Mouse (Mus musculus): ENCODE measurements around the gene Dock8. TPM values are rescaled to one million over a fixed set of nuclear protein-coding genes. Genes with fewer than 3 reads are reported as not detected.

The Dock8 gene
- polyA plus RNA-seq, 1 experiment: 8.2 TPM

- Histone ChIP-seq H3K79me3 (ENCODE audit: low read depth) (peaks cover 2% of the 10 kb centered on the region), H3K79me2 (ENCODE audit: control insufficient read depth, insufficient read depth) (peaks cover 18% of the 10 kb centered on the region), H3ac (ENCODE audit: control insufficient read depth, insufficient read length, low read depth) (no peak overlapping the region), H3K36me3 (ENCODE audit: control insufficient read depth, insufficient read depth) (peaks cover 33% of the 10 kb centered on the region), H3K27me3 (ENCODE audit: control insufficient read depth, insufficient read depth, insufficient read length) (no peaks in the 10 kb centered on the region), H3K4me3 (ENCODE audit: insufficient read depth, poor library complexity, severe bottlenecking) (no peak overlapping the region)
- TF ChIP-seq FOSL1 (IDR thresholded peaks at IDR 0.05; ENCODE audit: insufficient read depth, low read length, poor library complexity, severe bottlenecking): no peak
- no peak for TF ChIP-seq CEBPB (IDR thresholded peaks at IDR 0.05; ENCODE audit: low read depth)
- no peak for TF ChIP-seq MYOD1 (IDR thresholded peaks at IDR 0.05; ENCODE audit: control insufficient read depth, insufficient read length, low read depth)
- TF ChIP-seq CTCF (IDR thresholded peaks at IDR 0.05; ENCODE audit: control insufficient read depth, insufficient read depth, insufficient read length): no peak
These were observed 55.7 kb downstream of the Dock8 start for GRCm38 (mm10) chr19:25055025-25055424.

GRCm38 (mm10) chr19:25055559-25055958, 56.2 kb downstream of the Dock8 start:
- peaks cover 20% of the 10 kb centered on the region for H3K79me2 ChIP-seq (ENCODE audit: control insufficient read depth, insufficient read depth)
- H3ac ChIP-seq (ENCODE audit: control insufficient read depth, insufficient read length, low read depth): no peak overlapping the region
- peaks cover 33% of the 10 kb centered on the region for H3K36me3 ChIP-seq (ENCODE audit: control insufficient read depth, insufficient read depth)
- no peak for TF ChIP-seq MAX (IDR thresholded peaks at IDR 0.05)
- TF ChIP-seq FOSL1 (IDR thresholded peaks at IDR 0.05; ENCODE audit: insufficient read depth, low read length, poor library complexity, severe bottlenecking): no peak
- TF ChIP-seq MYOD1 (IDR thresholded peaks at IDR 0.05; ENCODE audit: control insufficient read depth, insufficient read length, low read depth): no peak
- H3K4me3 ChIP-seq (ENCODE audit: insufficient read depth, poor library complexity, severe bottlenecking): no peak overlapping the region
- no peaks in the 10 kb centered on the region for H3K27me3 ChIP-seq (ENCODE audit: control insufficient read depth, insufficient read depth, insufficient read length)
- H3K79me3 ChIP-seq (ENCODE audit: low read depth): peaks cover 2% of the 10 kb centered on the region

GRCm38 (mm10) chr19:25056224-25056623, 56.9 kb downstream of the Dock8 start:
- Histone ChIP-seq H3ac (ENCODE audit: control insufficient read depth, insufficient read length, low read depth) (no peak overlapping the region), H3K27me3 (ENCODE audit: control insufficient read depth, insufficient read depth, insufficient read length) (no peaks in the 10 kb centered on the region), H3K36me3 (ENCODE audit: control insufficient read depth, insufficient read depth) (peaks cover 32% of the 10 kb centered on the region), H3K4me3 (ENCODE audit: insufficient read depth, poor library complexity, severe bottlenecking) (no peak overlapping the region), H3K79me3 (ENCODE audit: low read depth) (peaks cover 2% of the 10 kb centered on the region), H3K79me2 (ENCODE audit: control insufficient read depth, insufficient read depth) (peaks cover 13% of the 10 kb centered on the region)
- TF ChIP-seq MAX (IDR thresholded peaks at IDR 0.05): no peak
- no peak for TF ChIP-seq CEBPB (IDR thresholded peaks at IDR 0.05; ENCODE audit: low read depth)
- TF ChIP-seq FOSL1 (IDR thresholded peaks at IDR 0.05; ENCODE audit: insufficient read depth, low read length, poor library complexity, severe bottlenecking): no peak
- no peak for TF ChIP-seq CTCF (IDR thresholded peaks at IDR 0.05; ENCODE audit: control insufficient read depth, insufficient read depth, insufficient read length)
- TF ChIP-seq MYOG (IDR thresholded peaks at IDR 0.05; ENCODE audit: control insufficient read depth, extremely low read depth, insufficient read length): no peak
- TF ChIP-seq MYOD1 (IDR thresholded peaks at IDR 0.05; ENCODE audit: control insufficient read depth, insufficient read length, low read depth): no peak
- TF ChIP-seq USF1 (IDR thresholded peaks at IDR 0.05; ENCODE audit: low read depth): no peak

GRCm38 (mm10) chr19:25057826-25058225, 58.5 kb downstream of the Dock8 start:
- H3K79me2 ChIP-seq (ENCODE audit: control insufficient read depth, insufficient read depth): peaks cover 9% of the 10 kb centered on the region
- peaks cover 17% of the 10 kb centered on the region for H3K36me3 ChIP-seq (ENCODE audit: control insufficient read depth, insufficient read depth)
- H3ac ChIP-seq (ENCODE audit: control insufficient read depth, insufficient read length, low read depth): no peak overlapping the region
- no peak for TF ChIP-seq MAX (IDR thresholded peaks at IDR 0.05)
- TF ChIP-seq MYOD1 (IDR thresholded peaks at IDR 0.05; ENCODE audit: control insufficient read depth, insufficient read length, low read depth): no peak
- TF ChIP-seq USF1 (IDR thresholded peaks at IDR 0.05; ENCODE audit: low read depth): no peak
- no peak for TF ChIP-seq CTCF (IDR thresholded peaks at IDR 0.05; ENCODE audit: control insufficient read depth, insufficient read depth, insufficient read length)
- TF ChIP-seq FOSL1 (IDR thresholded peaks at IDR 0.05; ENCODE audit: insufficient read depth, low read length, poor library complexity, severe bottlenecking): no peak
- no peak for TF ChIP-seq MYOG (IDR thresholded peaks at IDR 0.05; ENCODE audit: control insufficient read depth, extremely low read depth, insufficient read length)
- no peak for TF ChIP-seq CEBPB (IDR thresholded peaks at IDR 0.05; ENCODE audit: low read depth)
- no peaks in the 10 kb centered on the region for H3K27me3 ChIP-seq (ENCODE audit: control insufficient read depth, insufficient read depth, insufficient read length)
- H3K4me3 ChIP-seq (ENCODE audit: insufficient read depth, poor library complexity, severe bottlenecking): no peak overlapping the region
- peaks cover 2% of the 10 kb centered on the region for H3K79me3 ChIP-seq (ENCODE audit: low read depth)

GRCm38 (mm10) chr19:25059847-25060364, 60.6 kb downstream of the Dock8 start:
- Histone ChIP-seq H3K79me2 (ENCODE audit: control insufficient read depth, insufficient read depth) (peaks cover 9% of the 10 kb centered on the region), H3ac (ENCODE audit: control insufficient read depth, insufficient read length, low read depth) (no peak overlapping the region), H3K36me3 (ENCODE audit: control insufficient read depth, insufficient read depth) (peaks cover 18% of the 10 kb centered on the region), H3K79me3 (ENCODE audit: low read depth) (no peaks in the 10 kb centered on the region), H3K27me3 (ENCODE audit: control insufficient read depth, insufficient read depth, insufficient read length) (no peaks in the 10 kb centered on the region), H3K4me3 (ENCODE audit: insufficient read depth, poor library complexity, severe bottlenecking) (no peak overlapping the region)
- TF ChIP-seq MYOD1 (IDR thresholded peaks at IDR 0.05; ENCODE audit: control insufficient read depth, insufficient read length, low read depth): no peak
- no peak for TF ChIP-seq USF1 (IDR thresholded peaks at IDR 0.05; ENCODE audit: low read depth)
- no peak for TF ChIP-seq MAX (IDR thresholded peaks at IDR 0.05)
- TF ChIP-seq FOSL1 (IDR thresholded peaks at IDR 0.05; ENCODE audit: insufficient read depth, low read length, poor library complexity, severe bottlenecking): no peak
- TF ChIP-seq MYOG (IDR thresholded peaks at IDR 0.05; ENCODE audit: control insufficient read depth, extremely low read depth, insufficient read length): no peak
- TF ChIP-seq CEBPB (IDR thresholded peaks at IDR 0.05; ENCODE audit: low read depth): no peak
- TF ChIP-seq CTCF (IDR thresholded peaks at IDR 0.05; ENCODE audit: control insufficient read depth, insufficient read depth, insufficient read length): no peak

- Histone ChIP-seq H3K79me2 (ENCODE audit: control insufficient read depth, insufficient read depth) (peaks cover 9% of the 10 kb centered on the region), H3K36me3 (ENCODE audit: control insufficient read depth, insufficient read depth) (peaks cover 17% of the 10 kb centered on the region), H3ac (ENCODE audit: control insufficient read depth, insufficient read length, low read depth) (no peak overlapping the region), H3K79me3 (ENCODE audit: low read depth) (no peaks in the 10 kb centered on the region), H3K4me3 (ENCODE audit: insufficient read depth, poor library complexity, severe bottlenecking) (no peak overlapping the region), H3K27me3 (ENCODE audit: control insufficient read depth, insufficient read depth, insufficient read length) (no peaks in the 10 kb centered on the region)
- TF ChIP-seq MYOG (IDR thresholded peaks at IDR 0.05; ENCODE audit: control insufficient read depth, extremely low read depth, insufficient read length): no peak
- TF ChIP-seq CTCF (IDR thresholded peaks at IDR 0.05; ENCODE audit: control insufficient read depth, insufficient read depth, insufficient read length): no peak
- TF ChIP-seq MYOD1 (IDR thresholded peaks at IDR 0.05; ENCODE audit: control insufficient read depth, insufficient read length, low read depth): no peak
- TF ChIP-seq USF1 (IDR thresholded peaks at IDR 0.05; ENCODE audit: low read depth): no peak
- TF ChIP-seq CEBPB (IDR thresholded peaks at IDR 0.05; ENCODE audit: low read depth): no peak
These were observed 61.0 kb downstream of the Dock8 start for GRCm38 (mm10) chr19:25060375-25060774.
